Mouse (Mus musculus): Measurements from ENCODE around the gene Nr1h4. TPM values are rescaled to one million over a fixed set of nuclear protein-coding genes. Genes with fewer than 3 reads are reported as not detected.

Gene Nr1h4
- polyA plus RNA-seq, 1 experiment from 2014 or later = not detected

DNA sequence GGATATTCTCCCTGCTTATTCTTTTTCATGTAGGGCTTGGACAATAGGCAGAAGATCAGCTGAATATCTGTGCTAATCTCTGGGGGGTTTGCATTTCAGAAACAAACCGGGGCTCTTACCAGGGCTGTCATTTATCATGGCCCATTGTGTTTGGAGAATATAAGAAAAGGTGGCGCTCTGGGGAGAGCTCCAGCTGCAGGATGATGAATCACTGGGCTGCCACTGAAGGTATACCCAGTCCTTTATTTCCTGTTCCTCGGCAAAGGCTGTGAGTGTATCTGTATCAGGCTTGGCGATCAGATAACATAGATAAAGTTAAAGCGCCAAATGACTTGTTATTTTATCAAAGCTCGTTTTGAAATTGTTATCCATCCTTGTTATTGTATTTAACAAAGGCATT lies 14.6 kb upstream of the Nr1h4 start:
- no peaks in the 10 kb centered on the region for H3K9me3 ChIP-seq
- no peak overlapping the region for H3K27ac ChIP-seq
- H3K27me3 ChIP-seq (ENCODE audit: poor library complexity, severe bottlenecking) = no peaks in the 10 kb centered on the region
- H3K36me3 ChIP-seq (replicated peaks) = no peaks in the 10 kb centered on the region
- no peak overlapping the region for H3K4me3 ChIP-seq
- H3K4me1 ChIP-seq = no peaks in the 10 kb centered on the region; the same call in 1 of the 2 replicates
- 74% methylated on average over 6 of the region's 6 CpGs for WGBS
- no peak for DNase-seq (ENCODE audit: extremely low spot score, low spot score)

DNA sequence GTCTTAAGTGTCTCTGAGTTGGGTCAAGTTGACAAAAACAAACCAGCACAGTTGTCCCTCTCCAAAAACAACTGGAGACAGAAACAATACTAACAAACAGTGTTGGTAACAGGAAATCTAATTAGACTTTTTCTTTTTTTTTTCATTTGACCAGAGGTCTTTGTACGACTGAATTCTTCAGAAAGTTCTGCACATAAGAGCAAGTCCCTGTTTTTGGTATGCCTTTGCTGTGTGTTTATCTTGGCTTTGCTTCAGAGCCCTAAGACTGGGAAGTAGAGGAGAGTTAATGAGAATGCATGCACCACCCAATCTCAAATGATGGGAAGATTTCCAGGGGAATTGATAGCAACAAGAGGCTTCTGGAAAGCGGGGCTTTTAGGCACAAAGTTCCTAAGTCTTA lies 13.6 kb upstream of the Nr1h4 start:
- H3K4me1 ChIP-seq = no peaks in the 10 kb centered on the region; the same call in 1 of the 2 replicates
- no peak overlapping the region for H3K4me3 ChIP-seq
- H3K27ac ChIP-seq = no peak overlapping the region
- no peaks in the 10 kb centered on the region for H3K36me3 ChIP-seq (replicated peaks)
- H3K27me3 ChIP-seq (ENCODE audit: poor library complexity, severe bottlenecking) = no peaks in the 10 kb centered on the region
- no peaks in the 10 kb centered on the region; the same call in 1 of the 2 replicates for H3K9me3 ChIP-seq
- no peak for DNase-seq (ENCODE audit: extremely low spot score, low spot score)
- WGBS = 91% methylated on average over 2 of the region's 2 CpGs

DNA sequence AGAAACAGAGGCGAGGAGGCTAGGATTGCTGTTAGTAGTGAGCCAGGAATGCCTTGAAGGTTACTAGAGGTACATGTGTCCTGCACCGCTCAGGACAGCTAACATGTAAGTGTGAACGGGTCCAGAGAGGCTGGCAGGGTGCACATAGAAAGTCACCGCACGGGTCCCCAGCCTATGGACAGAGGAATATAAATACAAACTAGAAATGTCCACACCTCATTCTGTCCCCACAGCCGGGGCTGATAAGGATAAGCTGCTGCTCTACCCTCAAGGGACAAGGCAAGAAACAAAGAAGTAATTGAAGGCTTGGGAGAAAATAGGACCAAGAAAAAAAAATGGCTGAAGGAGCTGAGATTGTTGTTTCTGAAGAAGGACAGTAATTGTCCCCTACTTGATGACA lies 10.5 kb upstream of the Nr1h4 start:
- H3K4me3 ChIP-seq = no peak overlapping the region
- H3K36me3 ChIP-seq (replicated peaks) = no peaks in the 10 kb centered on the region
- no peaks in the 10 kb centered on the region; the same call in 1 of the 2 replicates for H3K9me3 ChIP-seq
- H3K27ac ChIP-seq = no peak overlapping the region
- H3K27me3 ChIP-seq (ENCODE audit: poor library complexity, severe bottlenecking) = no peaks in the 10 kb centered on the region
- WGBS = 69% methylated on average over 6 of the region's 6 CpGs
- DNase-seq (ENCODE audit: extremely low spot score, low spot score) = no peak
- H3K4me1 ChIP-seq = no peaks in the 10 kb centered on the region; the same call in 1 of the 2 replicates

DNA sequence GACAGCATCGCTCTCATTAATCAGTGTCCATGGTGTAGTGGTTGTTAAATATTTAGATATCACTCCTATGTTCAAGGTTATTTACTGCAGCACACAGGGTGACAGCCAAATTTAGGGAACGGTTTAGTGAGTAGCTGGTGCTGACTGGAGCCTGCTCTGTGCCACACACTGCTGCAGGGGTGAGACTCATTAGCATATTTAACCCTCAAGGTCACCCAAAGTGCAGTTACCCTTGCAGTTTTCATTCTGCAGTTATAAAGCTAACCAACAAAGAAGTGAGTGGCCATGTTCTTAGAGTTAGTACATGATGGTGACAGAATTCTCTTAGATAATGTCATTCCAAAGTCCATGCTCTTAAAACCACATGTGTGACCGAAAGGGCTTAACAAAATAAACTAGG lies 8.9 kb upstream of the Nr1h4 start:
- Histone ChIP-seq H3K27me3 (ENCODE audit: poor library complexity, severe bottlenecking) (no peaks in the 10 kb centered on the region), H3K36me3 (replicated peaks) (no peaks in the 10 kb centered on the region), H3K4me1 (no peaks in the 10 kb centered on the region; the same call in 1 of the 2 replicates), H3K4me3 (no peak overlapping the region), H3K9me3 (no peaks in the 10 kb centered on the region; the same call in 1 of the 2 replicates), H3K27ac (no peak overlapping the region)
- DNase-seq (ENCODE audit: extremely low spot score, low spot score) = no peak
- 90% methylated on average over 3 of the region's 3 CpGs for WGBS

DNA sequence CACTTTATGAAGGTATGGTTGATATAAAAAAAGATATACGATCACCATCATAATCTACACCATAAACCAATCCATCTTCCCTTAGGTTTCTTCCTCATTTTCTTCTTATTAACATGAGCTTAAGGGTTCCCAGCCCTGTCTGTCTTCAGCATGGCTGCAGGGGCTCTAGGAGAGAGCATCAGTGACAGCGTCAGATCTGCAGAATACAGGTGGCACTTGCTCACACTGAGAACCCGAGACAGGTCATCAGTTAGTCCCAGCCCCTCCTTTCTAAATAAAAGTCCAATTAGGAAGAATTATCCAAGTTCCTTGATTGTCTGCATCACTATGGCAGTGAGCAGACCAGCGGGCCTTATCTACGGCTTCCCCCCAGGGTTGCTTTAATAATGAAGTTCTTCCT lies 934 bp downstream of the Nr1h4 start:
- no peak for DNase-seq (ENCODE audit: extremely low spot score, low spot score)
- Histone ChIP-seq H3K27me3 (ENCODE audit: poor library complexity, severe bottlenecking) (no peaks in the 10 kb centered on the region), H3K36me3 (replicated peaks) (no peaks in the 10 kb centered on the region), H3K4me3 (no peak overlapping the region), H3K4me1 (no peaks in the 10 kb centered on the region), H3K9me3 (no peaks in the 10 kb centered on the region), H3K27ac (no peak overlapping the region)
- WGBS = 87% methylated on average over 5 of the region's 5 CpGs

DNA sequence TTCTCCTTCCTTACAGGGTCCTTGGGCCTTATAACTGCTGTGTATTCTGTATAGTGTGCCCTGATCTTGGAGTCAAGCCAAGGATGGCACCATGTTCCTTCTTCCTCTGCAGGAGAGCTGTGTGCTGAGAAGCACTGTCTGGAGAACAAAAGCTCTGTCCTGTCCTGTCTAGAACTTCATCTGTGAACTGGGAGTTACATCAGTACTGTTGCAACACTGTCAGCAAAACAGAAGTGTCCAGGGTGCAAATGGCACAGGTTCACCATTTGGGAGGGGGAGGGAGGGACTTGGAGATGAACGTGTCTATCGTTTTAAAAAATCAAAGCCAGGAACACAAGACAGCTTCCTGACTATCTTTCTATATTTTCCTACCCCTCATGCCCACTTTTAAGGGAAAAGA lies 1.4 kb downstream of the Nr1h4 start:
- no peak overlapping the region for H3K4me3 ChIP-seq
- H3K36me3 ChIP-seq (replicated peaks) = no peaks in the 10 kb centered on the region
- no peak for DNase-seq (ENCODE audit: extremely low spot score, low spot score)
- H3K27ac ChIP-seq = no peak overlapping the region
- H3K4me1 ChIP-seq = no peaks in the 10 kb centered on the region
- H3K27me3 ChIP-seq (ENCODE audit: poor library complexity, severe bottlenecking) = no peaks in the 10 kb centered on the region
- no peaks in the 10 kb centered on the region for H3K9me3 ChIP-seq
- WGBS = 93% methylated on average over 2 of the region's 2 CpGs

DNA sequence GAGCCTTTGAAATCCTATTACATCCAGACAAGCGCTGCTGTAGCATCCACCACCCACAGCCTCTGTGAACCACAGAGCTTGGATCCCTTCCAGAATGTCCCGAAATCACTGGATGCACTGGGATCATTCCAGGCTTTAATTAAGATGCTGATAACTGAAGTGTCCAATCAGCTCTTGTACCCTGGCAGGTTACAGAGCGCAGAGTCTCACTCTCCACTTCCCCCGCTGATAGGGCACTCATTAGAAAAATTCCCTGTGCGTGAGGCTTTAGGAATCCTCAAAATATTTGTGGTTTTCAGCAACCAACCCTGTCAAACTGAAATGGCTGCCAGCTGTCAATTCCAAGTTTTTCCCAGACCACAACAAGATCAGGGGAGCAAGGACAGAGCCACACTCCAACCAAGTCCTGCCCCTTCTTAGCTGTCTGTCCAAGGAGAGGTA lies 2.2 kb downstream of the Nr1h4 start:
- H3K4me1 ChIP-seq = no peaks in the 10 kb centered on the region
- no peak overlapping the region for H3K4me3 ChIP-seq
- no peaks in the 10 kb centered on the region for H3K9me3 ChIP-seq
- no peaks in the 10 kb centered on the region for H3K27me3 ChIP-seq (ENCODE audit: poor library complexity, severe bottlenecking)
- DNase-seq (ENCODE audit: extremely low spot score, low spot score) = no peak
- no peaks in the 10 kb centered on the region for H3K36me3 ChIP-seq (replicated peaks)
- H3K27ac ChIP-seq = no peak overlapping the region
- WGBS = 69% methylated on average over 5 of the region's 5 CpGs

DNA sequence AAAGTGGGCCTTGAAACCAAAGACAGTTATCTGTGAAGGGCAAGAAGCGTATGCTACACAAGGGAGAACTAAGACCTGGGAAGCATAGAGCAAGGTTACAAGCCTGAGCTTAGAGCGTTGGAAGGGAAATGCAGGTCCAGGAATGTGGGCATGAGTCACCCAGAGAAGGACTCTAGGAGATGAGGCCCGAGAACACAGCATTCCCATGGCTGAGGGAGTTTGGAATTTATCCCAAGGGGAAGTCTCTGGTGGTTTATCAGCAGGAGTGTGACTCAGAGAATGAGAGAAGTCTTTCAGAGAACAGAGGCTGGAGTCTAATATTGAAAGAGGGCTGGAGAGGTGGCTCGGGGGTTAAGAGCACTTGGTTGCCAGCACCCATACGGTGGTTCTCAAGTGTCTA lies 6.3 kb downstream of the Nr1h4 start:
- no peaks in the 10 kb centered on the region for H3K9me3 ChIP-seq
- 80% methylated on average over 5 of the region's 5 CpGs for WGBS
- H3K27me3 ChIP-seq (ENCODE audit: poor library complexity, severe bottlenecking) = no peaks in the 10 kb centered on the region
- no peak for DNase-seq (ENCODE audit: extremely low spot score, low spot score)
- H3K27ac ChIP-seq = no peak overlapping the region
- no peaks in the 10 kb centered on the region for H3K36me3 ChIP-seq (replicated peaks)
- no peaks in the 10 kb centered on the region for H3K4me1 ChIP-seq
- H3K4me3 ChIP-seq = no peak overlapping the region

DNA sequence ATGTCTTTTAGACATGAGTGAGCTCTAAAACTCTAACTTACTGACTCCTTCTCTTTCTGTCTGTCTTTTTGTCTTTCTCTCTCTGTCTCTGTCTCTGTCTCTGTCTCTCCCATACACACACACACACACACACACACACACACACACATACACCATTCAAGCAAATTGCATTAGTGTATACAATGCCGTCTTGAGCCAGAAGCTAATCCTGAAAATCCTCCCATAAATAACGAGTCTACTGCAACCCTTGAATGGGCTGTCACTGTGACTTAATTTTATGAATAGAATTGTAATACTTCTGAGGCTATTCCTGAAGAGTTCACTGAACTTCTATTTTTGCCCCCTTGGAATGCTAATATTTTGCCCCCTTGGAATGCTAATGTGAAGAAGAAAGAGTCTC lies 7.6 kb downstream of the Nr1h4 start:
- 38% methylated on average over 2 of the region's 2 CpGs for WGBS
- H3K4me3 ChIP-seq = no peak overlapping the region
- no peak overlapping the region for H3K27ac ChIP-seq
- no peak for DNase-seq (ENCODE audit: extremely low spot score, low spot score)
- H3K27me3 ChIP-seq (ENCODE audit: poor library complexity, severe bottlenecking) = no peaks in the 10 kb centered on the region
- H3K36me3 ChIP-seq (replicated peaks) = no peaks in the 10 kb centered on the region
- H3K4me1 ChIP-seq = no peaks in the 10 kb centered on the region
- H3K9me3 ChIP-seq = no peaks in the 10 kb centered on the region

DNA sequence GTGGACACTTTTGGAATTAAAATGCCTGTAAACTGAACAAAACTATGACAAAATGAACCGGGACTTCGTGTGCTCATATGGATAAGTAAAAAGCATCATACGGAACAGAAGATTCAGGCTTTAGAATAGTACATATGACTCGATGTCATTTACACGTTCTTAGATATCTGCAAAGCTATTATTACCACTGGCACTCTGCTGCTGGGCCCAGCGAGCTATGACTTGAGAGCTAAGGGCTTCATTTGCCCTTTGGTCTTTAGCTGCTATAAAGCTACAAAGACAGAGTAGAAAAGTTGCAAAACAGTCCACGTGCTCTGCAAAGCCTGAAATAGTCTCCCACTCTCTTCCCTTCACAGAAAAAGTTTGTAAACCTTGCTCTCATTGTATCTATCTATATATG lies 10.9 kb downstream of the Nr1h4 start:
- no peaks in the 10 kb centered on the region for H3K36me3 ChIP-seq (replicated peaks)
- peaks cover 3% of the 10 kb centered on the region; the same call in 1 of the 2 replicates for H3K4me1 ChIP-seq
- H3K27ac ChIP-seq = no peak overlapping the region
- H3K9me3 ChIP-seq = no peaks in the 10 kb centered on the region
- 90% methylated on average over 7 of the region's 7 CpGs for WGBS
- no peak overlapping the region for H3K4me3 ChIP-seq
- no peak for DNase-seq (ENCODE audit: extremely low spot score, low spot score)
- H3K27me3 ChIP-seq (ENCODE audit: poor library complexity, severe bottlenecking) = no peaks in the 10 kb centered on the region

DNA sequence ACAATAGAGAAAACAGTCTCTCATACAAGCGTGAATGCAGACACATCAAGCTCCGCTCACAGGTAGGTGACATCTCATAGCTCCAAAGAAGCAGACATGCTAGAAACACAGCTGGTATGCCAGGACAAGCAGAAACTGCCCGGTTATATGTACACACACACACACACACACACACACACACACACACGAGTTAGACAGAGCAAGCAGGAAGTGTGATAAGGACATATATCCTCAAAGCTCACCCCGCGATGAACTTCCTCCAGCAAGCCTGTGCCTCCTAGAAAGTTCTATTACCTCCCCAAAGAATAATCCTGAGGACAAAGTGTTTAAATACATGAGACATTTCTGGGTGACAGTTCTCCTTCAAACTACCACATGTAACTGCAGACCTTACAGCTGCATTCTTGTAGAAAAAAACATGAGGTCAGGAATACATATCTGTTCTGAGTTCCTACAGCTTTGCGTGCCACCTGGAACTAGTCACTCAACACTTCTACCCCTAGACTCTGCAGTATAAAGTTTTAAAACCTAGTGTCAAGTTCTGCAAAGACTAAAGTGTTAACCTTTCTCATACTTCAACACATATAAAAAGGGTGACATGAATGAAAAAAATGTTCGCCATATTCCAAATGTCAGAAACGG lies 11.5 kb downstream of the Nr1h4 start:
- H3K36me3 ChIP-seq (replicated peaks) = no peaks in the 10 kb centered on the region
- no peak for DNase-seq (ENCODE audit: extremely low spot score, low spot score)
- no peaks in the 10 kb centered on the region for H3K27me3 ChIP-seq (ENCODE audit: poor library complexity, severe bottlenecking)
- no peaks in the 10 kb centered on the region for H3K9me3 ChIP-seq
- no peak overlapping the region for H3K4me3 ChIP-seq
- H3K27ac ChIP-seq = no peak overlapping the region
- WGBS = 88% methylated on average over 9 of the region's 9 CpGs
- peaks cover 3% of the 10 kb centered on the region; the same call in 1 of the 2 replicates for H3K4me1 ChIP-seq

DNA sequence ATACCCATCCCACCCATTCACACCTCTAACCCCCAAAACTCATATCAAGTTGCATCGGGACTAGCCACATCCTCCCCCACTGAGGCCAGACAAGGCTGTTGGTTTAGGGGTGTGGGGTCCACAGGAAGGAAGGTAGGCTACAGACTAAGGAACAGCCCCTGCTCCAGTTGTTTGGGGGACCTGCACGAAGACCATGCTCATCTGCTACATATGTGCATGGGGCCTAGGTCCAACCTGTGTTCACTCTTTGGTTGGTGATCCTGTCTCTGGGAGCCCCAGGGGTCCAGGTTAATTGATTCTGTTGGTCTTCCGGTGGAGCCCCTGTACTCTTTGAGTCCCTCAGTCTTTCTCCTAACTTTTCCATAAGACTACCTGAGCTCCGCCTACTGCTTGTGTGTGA lies 13.0 kb downstream of the Nr1h4 start:
- no peak overlapping the region for H3K27ac ChIP-seq
- no peaks in the 10 kb centered on the region for H3K27me3 ChIP-seq (ENCODE audit: poor library complexity, severe bottlenecking)
- 93% methylated on average over 4 of the region's 4 CpGs for WGBS
- H3K4me1 ChIP-seq = peaks cover 3% of the 10 kb centered on the region; the same call in 1 of the 2 replicates
- no peak overlapping the region for H3K4me3 ChIP-seq
- DNase-seq (ENCODE audit: extremely low spot score, low spot score) = no peak
- H3K9me3 ChIP-seq = no peaks in the 10 kb centered on the region
- H3K36me3 ChIP-seq (replicated peaks) = no peaks in the 10 kb centered on the region

DNA sequence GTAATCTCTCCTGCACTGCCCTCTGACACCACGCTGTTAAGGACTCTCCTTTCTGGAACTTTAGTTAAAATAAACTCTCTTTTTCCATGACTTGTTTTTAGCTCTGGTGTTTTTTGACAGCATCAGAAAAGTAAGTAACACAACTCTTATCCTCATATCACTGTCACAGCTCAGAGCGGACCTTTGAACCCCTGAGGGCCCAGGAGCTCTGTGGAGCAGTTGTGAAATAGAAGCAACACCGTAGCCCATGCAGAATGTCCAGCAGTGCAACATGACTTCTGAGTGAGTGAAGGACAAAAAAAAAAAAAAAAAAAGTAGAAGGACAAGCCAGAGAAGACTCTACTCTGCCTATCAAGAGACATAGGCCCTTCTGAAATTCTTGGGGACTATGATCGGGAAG lies 14.2 kb downstream of the Nr1h4 start:
- DNase-seq (ENCODE audit: extremely low spot score, low spot score) = no peak
- H3K27ac ChIP-seq = no peak overlapping the region
- H3K4me3 ChIP-seq = no peak overlapping the region
- H3K9me3 ChIP-seq = no peaks in the 10 kb centered on the region
- 87% methylated on average over 4 of the region's 4 CpGs for WGBS
- no peaks in the 10 kb centered on the region for H3K27me3 ChIP-seq (ENCODE audit: poor library complexity, severe bottlenecking)
- H3K36me3 ChIP-seq (replicated peaks) = no peaks in the 10 kb centered on the region
- H3K4me1 ChIP-seq = peaks cover 3% of the 10 kb centered on the region; the same call in 1 of the 2 replicates

DNA sequence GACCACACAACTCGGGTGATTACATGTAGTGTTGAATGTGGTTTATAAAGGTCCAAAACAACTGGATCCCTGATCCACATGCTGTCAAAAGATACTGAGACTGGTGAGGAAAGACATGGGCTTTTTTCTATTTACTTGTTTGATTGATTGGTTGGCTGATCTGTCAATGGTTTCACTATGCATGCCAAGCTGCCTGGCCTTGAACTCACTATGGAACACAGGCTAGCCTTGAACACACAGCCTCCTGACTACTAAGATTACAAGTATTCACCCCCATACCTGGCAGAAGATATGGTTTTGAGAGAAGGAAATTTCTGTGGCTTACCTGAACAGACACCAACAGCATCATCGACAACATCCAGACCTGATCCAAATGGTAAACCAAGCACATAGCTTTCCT lies 15.0 kb downstream of the Nr1h4 start:
- 85% methylated on average over 2 of the region's 2 CpGs for WGBS
- Histone ChIP-seq H3K4me3 (no peak overlapping the region), H3K4me1 (peaks cover 3% of the 10 kb centered on the region; the same call in 1 of the 2 replicates), H3K27ac (no peak overlapping the region), H3K9me3 (no peaks in the 10 kb centered on the region), H3K27me3 (ENCODE audit: poor library complexity, severe bottlenecking) (no peaks in the 10 kb centered on the region), H3K36me3 (replicated peaks) (no peaks in the 10 kb centered on the region)
- no peak for DNase-seq (ENCODE audit: extremely low spot score, low spot score)

All from forebrain, embryonic 10.5 days (tissue).